Mouse (Mus musculus) lung, adult 2 months (tissue): ENCODE results near the gene Hs3st1.

Experiments used
- CTCF ChIP-seq: fragments of 200-500 bp; IDR thresholded peaks from 2 replicates; pipeline ENCODE4 v1.5.1; 2011; ENCODE audit warnings: mild to moderate bottlenecking, low read length, control low read depth; ENCODE audit not compliant: insufficient read depth
- POLR2A ChIP-seq: fragments of 200-500 bp; IDR thresholded peaks from 2 replicates; pipeline ENCODE4 v1.6.1; 2011; ENCODE audit warnings: low read depth, mild to moderate bottlenecking, control low read depth, low read length, borderline replicate concordance; ENCODE audit errors: extremely low read depth

- no peak for TF ChIP-seq CTCF
- no peak for TF ChIP-seq POLR2A
Measured at GRCm38 (mm10) chr5:39624218-39624590, 131.1 kb downstream of the Hs3st1 start.
